Mouse (Mus musculus) testis, adult 2 months (tissue): ENCODE data around the gene Leprot. TPM values are rescaled to one million over a fixed set of nuclear protein-coding genes. Genes with fewer than 3 reads are reported as not detected.

ENCODE experiments used
- H3K27ac ChIP-seq: fragments of 200-500 bp; 2 replicates; pipeline ENCODE4 v1.5.1; 2012; ENCODE audit warnings: low read depth, low read length; ENCODE audit not compliant: control insufficient read depth, insufficient read depth
- H3K27me3 ChIP-seq: fragments of 200-500 bp; 2 replicates; pipeline ENCODE4 v1.6.1; 2012; ENCODE audit warnings: mild to moderate bottlenecking, low read length, moderate library complexity; ENCODE audit not compliant: control insufficient read depth, insufficient read depth
- H3K36me3 ChIP-seq: fragments of 200-500 bp; 2 replicates; pipeline ENCODE4 v1.6.1; 2012; ENCODE audit warnings: mild to moderate bottlenecking, low read length; ENCODE audit not compliant: control insufficient read depth, insufficient read depth
- H3K4me1 ChIP-seq: fragments of 200-500 bp; 2 replicates; pipeline ENCODE4 v1.6.1; 2012; ENCODE audit warnings: low read length; ENCODE audit not compliant: control insufficient read depth, insufficient read depth
- H3K4me3 ChIP-seq: fragments of 200-500 bp; 2 replicates; pipeline ENCODE4 v1.5.1; 2012; ENCODE audit warnings: low read depth, mild to moderate bottlenecking, low read length, moderate library complexity, mixed read lengths; ENCODE audit not compliant: control insufficient read depth
- CTCF ChIP-seq: fragments of 200-500 bp; IDR thresholded peaks from 2 replicates; pipeline ENCODE4 v1.5.1; 2012; ENCODE audit warnings: low read depth, mild to moderate bottlenecking, inconsistent platforms, low read length, moderate library complexity; ENCODE audit not compliant: control insufficient read depth, insufficient read depth, insufficient replicate concordance
- POLR2A ChIP-seq: fragments of 200-500 bp; IDR thresholded peaks from 2 replicates; pipeline ENCODE4 v1.6.1; 2012; ENCODE audit warnings: low read depth, mild to moderate bottlenecking, inconsistent platforms, low read length, moderate library complexity; ENCODE audit not compliant: control insufficient read depth
- polyA plus RNA-seq: library from polyadenylated mRNA; depleted of rRNA; stranded (reverse); fragments of >200 nt; gene quantifications from 2 replicates; pipeline ENCODE4 v1.2.3, GENCODE M21; 2012

The Leprot gene
- polyA plus RNA-seq, 1 experiment, result 21.0 TPM

DNA sequence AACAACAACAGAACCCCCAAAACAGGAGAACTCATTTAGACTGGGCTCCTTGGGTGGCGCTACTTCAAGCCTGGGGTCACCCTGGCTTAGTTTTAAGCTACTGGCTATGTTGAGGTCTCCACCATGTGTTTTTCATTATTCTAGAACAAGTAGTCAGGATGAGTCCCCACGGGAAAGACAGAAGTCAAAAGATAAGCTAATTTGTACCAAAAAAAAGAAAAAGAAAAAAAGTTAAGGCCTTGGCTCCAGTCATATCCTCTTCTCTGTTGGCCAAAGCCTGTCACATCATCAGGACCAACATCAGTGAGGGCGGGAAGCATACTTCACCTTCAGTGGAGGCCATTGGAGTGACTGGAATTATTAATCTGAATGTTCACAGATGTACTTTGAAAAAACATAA lies 37.3 kb downstream of the Leprot start:
- Histone ChIP-seq H3K4me3 (no peak overlapping the region), H3K27me3 (no peaks in the 10 kb centered on the region), H3K4me1 (no peaks in the 10 kb centered on the region), H3K27ac (no peak overlapping the region), H3K36me3 (no peaks in the 10 kb centered on the region)
- TF ChIP-seq CTCF (no peak), POLR2A (no peak)

DNA sequence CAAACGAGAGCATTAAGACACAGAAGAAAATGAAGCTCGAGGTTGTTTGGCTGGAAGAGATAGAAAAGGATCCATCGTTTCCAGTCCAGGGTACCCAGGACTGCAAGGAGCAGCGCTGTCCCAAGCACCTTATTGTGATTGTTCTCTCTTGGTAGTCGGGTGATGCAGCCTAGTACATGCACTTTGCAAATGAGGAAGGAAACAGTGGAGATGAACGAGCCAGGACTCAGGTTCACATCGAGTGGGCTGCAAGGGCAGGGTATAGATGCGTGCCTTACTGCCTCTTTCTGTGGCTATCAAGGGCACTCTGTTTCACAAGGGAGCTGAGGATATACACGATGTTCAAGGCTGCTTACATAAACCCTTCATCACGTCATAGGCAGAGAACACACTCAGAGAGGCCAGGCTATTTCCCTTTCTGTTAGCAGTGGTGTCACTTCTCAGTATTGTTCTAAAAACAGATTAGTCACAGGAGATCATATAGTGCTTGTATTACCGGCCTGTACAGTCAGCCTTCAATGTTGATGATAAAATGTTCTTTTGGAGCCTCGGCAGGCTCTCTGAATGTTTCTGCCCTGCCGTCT lies 38.8 kb downstream of the Leprot start:
- no peak for TF ChIP-seq POLR2A
- no peak for TF ChIP-seq CTCF
- Histone ChIP-seq H3K36me3 (no peaks in the 10 kb centered on the region), H3K27ac (no peak overlapping the region), H3K4me3 (no peak overlapping the region), H3K27me3 (no peaks in the 10 kb centered on the region), H3K4me1 (no peaks in the 10 kb centered on the region)

DNA sequence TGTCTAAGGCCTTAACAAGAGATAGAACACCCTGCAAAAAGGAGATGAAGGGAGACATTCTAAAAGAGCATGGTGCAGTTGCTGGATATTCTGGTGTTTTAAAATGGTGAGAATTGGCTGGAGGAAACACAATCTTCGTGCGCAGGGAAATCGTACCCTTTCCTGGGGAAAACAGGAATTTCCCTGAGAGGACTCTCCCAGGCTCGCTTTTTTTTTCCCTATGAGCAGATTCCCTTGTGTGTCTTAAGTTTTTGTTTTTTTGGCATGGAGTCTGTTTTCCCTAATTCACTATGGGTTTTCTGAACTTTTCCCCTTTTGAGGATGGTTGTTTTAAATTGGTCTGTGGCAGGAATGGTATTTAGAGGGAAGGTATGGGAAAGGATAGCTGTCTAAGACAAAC lies 41.7 kb downstream of the Leprot start:
- Histone ChIP-seq H3K36me3 (no peaks in the 10 kb centered on the region), H3K27ac (no peak overlapping the region), H3K4me1 (no peaks in the 10 kb centered on the region), H3K4me3 (no peak overlapping the region), H3K27me3 (no peaks in the 10 kb centered on the region)
- TF ChIP-seq CTCF, result no peak
- no peak for TF ChIP-seq POLR2A

DNA sequence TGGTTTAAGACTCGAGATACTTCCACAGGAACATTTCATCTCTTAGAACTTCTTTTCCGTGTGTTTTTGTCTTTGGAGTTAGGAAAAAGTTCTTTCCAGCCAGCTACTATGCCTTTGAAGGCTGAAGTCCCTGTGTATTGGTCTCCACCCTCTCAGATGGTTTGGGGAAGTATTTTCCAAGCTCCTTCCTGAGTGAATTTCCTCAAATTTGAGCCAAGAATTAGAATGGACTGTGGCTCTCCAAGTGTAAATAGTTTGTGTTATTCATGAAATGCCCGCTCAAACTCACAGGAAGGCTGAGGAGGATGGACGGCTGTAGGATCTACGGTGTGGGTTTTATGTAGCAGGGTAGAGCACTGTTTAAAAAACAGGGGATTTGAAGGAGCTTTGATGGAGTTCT lies 42.1 kb downstream of the Leprot start:
- Histone ChIP-seq H3K4me1 (no peaks in the 10 kb centered on the region), H3K27me3 (no peaks in the 10 kb centered on the region), H3K4me3 (no peak overlapping the region), H3K36me3 (no peaks in the 10 kb centered on the region), H3K27ac (no peak overlapping the region)
- TF ChIP-seq POLR2A, result no peak
- TF ChIP-seq CTCF, result no peak

DNA sequence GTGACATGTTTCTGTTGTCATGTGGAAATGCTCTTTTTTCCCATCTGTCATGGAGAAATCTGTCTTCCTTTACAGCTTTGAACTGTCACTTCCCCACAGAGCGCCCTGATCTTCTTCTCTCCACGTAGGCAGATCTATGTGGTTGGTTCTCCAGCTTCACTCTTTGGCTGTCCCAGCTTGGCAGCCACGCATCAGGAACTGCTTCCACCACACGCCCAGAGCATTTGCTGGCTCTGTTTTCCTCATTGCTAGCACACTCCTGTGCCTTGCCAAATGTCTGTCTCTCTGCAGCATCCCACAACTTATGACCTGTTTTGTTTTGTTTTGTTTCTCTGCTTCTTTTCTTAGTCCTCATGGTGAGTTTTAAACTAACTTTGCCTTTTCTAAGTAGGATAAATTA lies 45.4 kb downstream of the Leprot start:
- no peaks in the 10 kb centered on the region for H3K27me3 ChIP-seq
- no peak overlapping the region for H3K4me3 ChIP-seq
- no peak for TF ChIP-seq POLR2A
- no peak for TF ChIP-seq CTCF
- no peaks in the 10 kb centered on the region for H3K4me1 ChIP-seq
- no peaks in the 10 kb centered on the region for H3K36me3 ChIP-seq
- H3K27ac ChIP-seq, result no peak overlapping the region

DNA sequence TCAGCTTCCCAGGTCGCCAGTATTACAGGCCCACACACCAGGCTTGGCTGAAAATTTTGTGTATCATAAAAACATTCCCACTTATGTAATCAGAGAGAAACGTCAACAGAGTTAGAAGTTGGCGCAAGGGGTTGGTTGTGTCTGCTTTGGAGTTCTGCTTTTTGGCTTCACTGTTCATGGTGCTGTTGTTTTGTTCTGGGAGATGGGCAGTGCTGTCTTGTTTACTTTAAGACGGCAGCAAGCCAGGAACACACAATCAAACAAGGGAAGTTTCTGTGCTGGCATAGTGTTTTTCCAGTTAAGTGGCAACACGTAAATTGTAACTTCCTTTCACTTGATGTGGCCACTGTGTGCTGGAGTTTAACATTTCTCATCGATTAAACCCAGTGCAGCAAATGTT lies 47.0 kb downstream of the Leprot start:
- Histone ChIP-seq H3K36me3 (no peaks in the 10 kb centered on the region), H3K4me1 (no peaks in the 10 kb centered on the region), H3K4me3 (no peak overlapping the region), H3K27me3 (no peaks in the 10 kb centered on the region), H3K27ac (no peak overlapping the region)
- no peak for TF ChIP-seq CTCF
- no peak for TF ChIP-seq POLR2A

DNA sequence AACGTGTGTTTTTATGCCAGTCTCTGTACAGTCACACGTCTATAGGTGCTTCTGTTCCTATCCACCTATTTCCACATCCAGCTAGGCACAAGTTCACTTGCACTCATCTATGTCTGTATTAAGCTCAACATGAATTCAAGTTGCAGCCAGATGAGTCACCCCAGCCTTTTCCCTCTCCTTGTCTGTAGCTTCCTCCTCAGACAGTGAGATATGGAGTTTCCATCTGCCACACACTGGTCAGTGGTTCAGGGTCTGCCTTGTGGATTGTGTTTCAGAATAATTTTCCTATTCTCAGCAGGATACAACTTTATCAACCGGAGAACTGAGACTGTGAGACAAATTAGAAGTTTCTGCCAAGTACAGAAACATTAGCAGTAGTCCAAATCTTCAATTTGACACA lies 49.7 kb downstream of the Leprot start:
- no peak overlapping the region for H3K27ac ChIP-seq
- no peak overlapping the region for H3K4me3 ChIP-seq
- no peaks in the 10 kb centered on the region for H3K27me3 ChIP-seq
- no peaks in the 10 kb centered on the region for H3K36me3 ChIP-seq
- no peak for TF ChIP-seq POLR2A
- no peak for TF ChIP-seq CTCF
- H3K4me1 ChIP-seq, result no peaks in the 10 kb centered on the region

DNA sequence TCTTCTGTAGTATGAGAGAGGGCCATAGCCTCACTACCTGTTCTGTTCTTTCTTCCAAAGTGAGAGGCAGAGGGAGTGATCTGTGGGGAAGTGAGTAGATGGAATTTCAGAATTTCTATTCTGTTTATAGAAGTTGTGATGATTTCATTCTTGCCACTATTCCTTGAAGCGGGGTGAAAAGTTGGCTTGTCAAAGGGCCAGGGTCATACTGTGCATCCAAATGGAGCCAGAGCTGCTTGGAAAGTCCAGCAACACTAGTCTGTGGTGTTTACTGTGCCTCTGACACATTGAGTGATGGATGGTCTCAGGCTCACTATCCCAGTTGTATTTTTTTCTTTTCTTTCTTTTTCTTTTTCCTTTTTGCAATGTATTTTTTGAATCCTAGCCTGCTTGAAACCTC lies 51.9 kb downstream of the Leprot start:
- TF ChIP-seq CTCF (no peak), POLR2A (no peak)
- Histone ChIP-seq H3K27me3 (no peaks in the 10 kb centered on the region), H3K27ac (no peak overlapping the region), H3K4me1 (no peaks in the 10 kb centered on the region), H3K4me3 (no peak overlapping the region), H3K36me3 (no peaks in the 10 kb centered on the region)
